Mouse (Mus musculus) midbrain, embryonic 14.5 days (tissue): ENCODE measurements around the gene Krt8. TPM values are rescaled to one million over a fixed set of nuclear protein-coding genes. Genes with fewer than 3 reads are reported as not detected.

ENCODE experiments used
- ATAC-seq: fragments of 200-750 bp; cut with Nextera tagmentation; 2 replicates; pipeline ENCODE4 v1.8.0; 2017; ENCODE audit warnings: moderate number of reproducible peaks, moderate library complexity; ENCODE audit not compliant: low FRiP score, low TSS enrichment
- DNase-seq: peaks from one replicate; pipeline ENCODE4 v3.0.0-alpha.2; 2015
- H3K27ac ChIP-seq: fragments of 300-500 bp; sonication (generic); replicated peaks from 2 replicates; pipeline ENCODE4 v1.5.1; 2014; ENCODE audit warnings: mild to moderate bottlenecking, low read depth, low read length, moderate library complexity
- H3K27me3 ChIP-seq: fragments of 300-500 bp; sonication (generic); 2 replicates; pipeline ENCODE4 v1.6.1; 2014; ENCODE audit warnings: low read length, control low read depth, mixed read lengths; ENCODE audit not compliant: control insufficient read depth, insufficient read depth
- H3K36me3 ChIP-seq: fragments of 300-500 bp; sonication (generic); 2 replicates; pipeline ENCODE4 v1.6.1; 2014; ENCODE audit warnings: low read length, control low read depth; ENCODE audit not compliant: control insufficient read depth, insufficient read depth
- H3K4me1 ChIP-seq: fragments of 300-500 bp; sonication (generic); 2 replicates; pipeline ENCODE4 v1.6.1; 2014; ENCODE audit warnings: mild to moderate bottlenecking, antibody characterized with exemption, low read length, control low read depth; ENCODE audit not compliant: control insufficient read depth, insufficient read depth
- H3K4me2 ChIP-seq: fragments of 300-500 bp; sonication (generic); 2 replicates; pipeline ENCODE4 v1.6.1; 2014; ENCODE audit warnings: mild to moderate bottlenecking, low read length, moderate library complexity
- H3K4me3 ChIP-seq: fragments of 300-500 bp; sonication (generic); replicated peaks from 2 replicates; pipeline ENCODE4 v1.5.1; 2014; ENCODE audit warnings: low read depth, low read length
- H3K9ac ChIP-seq: fragments of 300-500 bp; sonication (generic); replicated peaks from 2 replicates; pipeline ENCODE4 v1.6.1; 2014; ENCODE audit warnings: mild to moderate bottlenecking, low read length, moderate library complexity
- H3K9me3 ChIP-seq: fragments of 300-500 bp; sonication (generic); 2 replicates; pipeline ENCODE4 v1.6.1; 2016; ENCODE audit warnings: low read length, control low read depth, mixed read lengths; ENCODE audit not compliant: control insufficient read depth
- WGBS: fragments of 180-500 bp; shearing (Covaris S2); extraction: QIAGEN DNeasy Blood & Tissue Kit; methylation state at CpG from one replicate; pipeline ENCODE4 v1.1.7; 2014; 5-methylcytosine and 5-hydroxymethylcytosine counted together
- polyA plus RNA-seq: library from polyadenylated mRNA; unstranded; fragments of >200 nt; fragmentation: Nextera tagmentation; extraction: Ambion mirVana; gene quantifications from 2 replicates; pipeline ENCODE4 v1.2.1, GENCODE M21; 2014

Gene Krt8
- polyA plus RNA-seq, 1 experiment from 2014 or later: 0.59 TPM

DNA sequence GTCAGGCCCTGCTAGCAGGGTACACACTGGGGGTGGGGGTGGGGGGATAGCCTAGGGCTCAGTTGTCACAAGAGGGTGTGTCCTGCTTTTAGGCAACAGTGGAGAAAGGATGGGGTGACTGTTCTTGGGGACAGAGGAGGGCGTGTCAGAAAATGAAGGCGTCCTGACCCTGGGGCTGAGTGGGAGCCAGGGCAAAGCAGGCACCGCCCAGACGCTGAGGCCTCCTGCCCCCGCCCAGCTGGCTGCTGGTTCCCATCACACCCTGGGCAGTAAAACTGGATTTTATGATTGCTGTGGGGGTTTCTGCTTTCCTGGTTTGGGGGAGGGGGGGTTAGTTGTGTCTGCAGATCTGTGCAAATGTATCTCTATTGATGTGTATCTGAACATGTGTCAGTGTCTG lies 28.3 kb downstream of the Krt8 start:
- Histone ChIP-seq H3K4me1 (peaks cover 9% of the 10 kb centered on the region; the same call in 1 of the 2 replicates), H3K9ac (no peak overlapping the region), H3K36me3 (no peaks in the 10 kb centered on the region), H3K4me3 (no peak overlapping the region), H3K4me2 (no peak overlapping the region), H3K27ac (no peak overlapping the region), H3K27me3 (no peaks in the 10 kb centered on the region), H3K9me3 (no peaks in the 10 kb centered on the region)
- no peak for DNase-seq
- 84% methylated on average over 5 of the region's 5 CpGs for WGBS
- no peak for ATAC-seq

- H3K36me3 ChIP-seq: no peaks in the 10 kb centered on the region
- no peak for DNase-seq
- no peak overlapping the region for H3K27ac ChIP-seq
- no peak overlapping the region for H3K4me2 ChIP-seq
- 61% methylated on average over 16 of the region's 16 CpGs for WGBS
- no peaks in the 10 kb centered on the region for H3K9me3 ChIP-seq
- H3K9ac ChIP-seq: no peak overlapping the region
- no peak overlapping the region for H3K4me3 ChIP-seq
- H3K4me1 ChIP-seq: peaks cover 9% of the 10 kb centered on the region; the same call in 1 of the 2 replicates
- ATAC-seq: no peak
- no peaks in the 10 kb centered on the region for H3K27me3 ChIP-seq
These were observed 30.0 kb downstream of the Krt8 start for GRCm38 (mm10) chr15:101974083-101974845.

- Histone ChIP-seq H3K4me1 (peaks cover 9% of the 10 kb centered on the region; the same call in 1 of the 2 replicates), H3K36me3 (no peaks in the 10 kb centered on the region), H3K27ac (no peak overlapping the region), H3K4me3 (no peak overlapping the region), H3K9me3 (no peaks in the 10 kb centered on the region), H3K4me2 (no peak overlapping the region), H3K9ac (no peak overlapping the region), H3K27me3 (no peaks in the 10 kb centered on the region)
- DNase-seq: peak; percentile 96
- WGBS: 11% methylated on average over 15 of the region's 15 CpGs
- ATAC-seq: peak; percentile 73; the same call in 1 of the 2 replicates
These were observed 30.7 kb downstream of the Krt8 start for GRCm38 (mm10) chr15:101973414-101974077.

- 9% methylated on average over 3 of the region's 6 CpGs for WGBS
- Histone ChIP-seq H3K27ac (no peak overlapping the region), H3K9me3 (no peaks in the 10 kb centered on the region), H3K9ac (no peak overlapping the region), H3K4me3 (no peak overlapping the region), H3K4me1 (no peaks in the 10 kb centered on the region), H3K27me3 (no peaks in the 10 kb centered on the region), H3K4me2 (no peak overlapping the region), H3K36me3 (no peaks in the 10 kb centered on the region)
- ATAC-seq (no peak), DNase-seq (peak; percentile 81)
These were observed 33.7 kb downstream of the Krt8 start for GRCm38 (mm10) chr15:101970536-101970935.

DNA sequence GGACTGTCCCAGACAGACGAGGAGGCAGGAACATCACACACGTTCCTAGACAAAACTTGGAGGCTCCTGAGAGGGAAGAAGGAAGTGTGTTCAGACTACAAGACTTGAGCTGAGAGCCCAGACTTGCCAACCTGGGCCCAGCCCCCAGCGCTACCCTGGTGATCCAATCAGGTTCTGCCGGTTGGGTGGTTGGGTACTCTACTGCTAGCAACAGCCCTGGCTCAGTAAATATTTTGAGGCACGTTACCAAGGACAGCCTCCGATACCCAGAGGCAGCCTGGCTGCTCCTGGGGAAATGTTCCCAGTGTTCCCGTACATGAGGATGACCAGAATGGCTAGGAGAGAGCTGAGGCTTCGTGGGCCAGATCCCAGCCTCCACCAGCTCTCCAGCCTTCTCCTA lies 37.5 kb downstream of the Krt8 start:
- no peak for DNase-seq
- Histone ChIP-seq H3K27ac (no peak overlapping the region), H3K4me1 (no peaks in the 10 kb centered on the region), H3K27me3 (no peaks in the 10 kb centered on the region), H3K9me3 (no peaks in the 10 kb centered on the region), H3K4me3 (no peak overlapping the region), H3K36me3 (no peaks in the 10 kb centered on the region), H3K9ac (no peak overlapping the region), H3K4me2 (no peak overlapping the region)
- no peak for ATAC-seq
- WGBS: 83% methylated on average over 8 of the region's 8 CpGs

GRCm38 (mm10) chr15:101958891-101959290 lies 45.4 kb downstream of the Krt8 start:
- ATAC-seq (no peak), DNase-seq (no peak)
- no peaks in the 10 kb centered on the region for H3K27me3 ChIP-seq
- no peaks in the 10 kb centered on the region for H3K4me1 ChIP-seq
- no peak overlapping the region for H3K4me2 ChIP-seq
- no peak overlapping the region for H3K4me3 ChIP-seq
- 86% methylated on average over 3 of the region's 3 CpGs for WGBS
- no peak overlapping the region for H3K27ac ChIP-seq
- no peak overlapping the region for H3K9ac ChIP-seq
- no peaks in the 10 kb centered on the region for H3K36me3 ChIP-seq
- no peaks in the 10 kb centered on the region for H3K9me3 ChIP-seq

DNA sequence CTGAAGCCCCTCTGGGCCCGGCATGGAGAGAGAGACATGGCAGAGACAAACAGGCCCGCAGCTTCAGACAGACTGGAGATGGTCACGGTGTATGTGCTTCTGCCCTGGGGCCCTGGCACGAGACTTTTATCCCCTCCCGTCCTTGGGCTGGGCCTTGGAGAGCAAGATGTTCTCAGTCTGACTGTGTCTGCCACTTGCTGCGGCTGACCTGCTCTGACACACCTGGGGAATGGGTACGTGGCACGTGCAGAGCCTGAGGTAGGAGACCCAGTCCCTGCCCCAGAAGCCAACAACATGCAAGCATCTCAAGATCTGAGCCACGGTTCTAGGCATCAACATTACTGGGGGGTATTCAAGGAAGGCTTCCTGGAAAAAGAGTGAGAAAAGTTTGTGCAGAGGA lies 50.1 kb downstream of the Krt8 start, which contains the start of gene Krt78:
Gene Krt78 (minus strand): TSS at position 101 of the 400 bp plus-strand sequence.
- H3K9ac ChIP-seq: no peak within 1 kb of the TSS
- DNase-seq (no peak), ATAC-seq (no peak)
- H3K36me3 ChIP-seq: no peaks in the 10 kb centered on the region
- no peaks in the 10 kb centered on the region for H3K4me1 ChIP-seq
- no peak within 1 kb of the TSS for H3K4me3 ChIP-seq
- no peak within 1 kb of the TSS for H3K27ac ChIP-seq
- 84% methylated on average over 9 of the region's 9 CpGs for WGBS
- no peaks in the 10 kb centered on the region for H3K27me3 ChIP-seq
- H3K9me3 ChIP-seq: no peaks in the 10 kb centered on the region
- no peak within 1 kb of the TSS for H3K4me2 ChIP-seq

DNA sequence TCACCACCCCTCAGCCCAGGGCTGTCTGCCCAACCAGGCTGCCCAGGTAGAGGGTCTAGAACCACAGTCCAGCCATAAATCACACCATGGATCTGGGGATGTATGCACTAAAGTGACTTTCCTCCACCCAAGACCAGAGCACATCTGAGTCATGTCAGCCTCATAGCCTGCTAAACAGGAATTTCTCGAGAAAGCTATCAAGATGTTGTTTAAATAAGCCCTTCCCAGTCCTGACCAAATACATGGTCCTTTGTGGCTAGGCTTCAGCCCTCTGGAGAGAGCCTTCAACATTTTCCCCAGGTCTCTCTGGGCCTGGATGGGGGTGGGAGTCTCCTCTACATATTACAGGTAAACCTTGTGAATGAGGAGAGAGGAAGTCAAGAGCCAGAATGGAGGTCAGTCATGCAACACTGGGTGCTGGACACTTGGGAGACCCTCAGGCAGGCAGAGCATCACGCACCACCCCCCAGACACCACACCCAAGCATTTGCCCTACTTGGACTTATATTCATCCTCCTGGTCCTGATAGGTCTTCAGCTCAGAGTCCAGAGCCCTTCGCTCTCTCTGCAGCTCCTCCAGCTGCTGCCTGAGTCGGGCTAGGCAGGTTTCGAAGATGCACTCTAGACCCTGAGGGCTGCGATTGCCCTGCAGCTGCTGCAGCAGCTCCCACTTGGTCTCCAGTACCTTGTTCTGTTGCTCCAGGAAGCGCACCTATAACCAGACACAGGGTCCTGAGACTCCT lies 51.4 kb downstream of the Krt8 start:
- Histone ChIP-seq H3K36me3 (no peaks in the 10 kb centered on the region), H3K27ac (no peak overlapping the region), H3K4me2 (no peak overlapping the region), H3K9ac (no peak overlapping the region), H3K27me3 (no peaks in the 10 kb centered on the region), H3K9me3 (no peaks in the 10 kb centered on the region), H3K4me1 (no peaks in the 10 kb centered on the region), H3K4me3 (no peak overlapping the region)
- ATAC-seq (no peak), DNase-seq (no peak)
- 91% methylated on average over 7 of the region's 7 CpGs for WGBS
